Mouse (Mus musculus): ENCODE data around the gene Gcnt3.

The Gcnt3 gene

DNA sequence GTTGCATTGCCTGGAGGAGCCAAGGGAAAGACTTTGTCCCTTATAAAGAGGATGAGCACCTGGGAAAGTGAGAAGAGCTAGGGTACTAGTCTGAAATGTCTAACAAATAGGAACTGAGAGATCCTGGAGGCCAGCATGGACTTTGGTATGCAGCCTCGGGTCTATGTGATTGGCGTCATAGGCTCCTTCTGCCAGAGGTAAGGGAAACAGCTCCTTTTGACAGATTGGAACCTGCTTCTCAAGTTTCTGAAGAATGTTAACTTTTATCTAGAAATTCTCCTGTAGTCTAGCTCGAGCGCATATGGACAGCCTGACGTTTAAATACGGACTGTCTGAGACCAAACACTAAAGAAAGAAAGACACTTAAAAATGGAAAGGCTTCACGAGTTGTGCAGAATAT lies at the start of gene Gcnt3:
Gene Gcnt3, minus strand, starts transcription at position 101 of the 400 bp plus-strand sequence.
- DNase-seq, result no peak

GRCm38 (mm10) chr9:70087379-70087778 lies 49.5 kb upstream of the Gcnt3 start:
- no peak for DNase-seq

- no peak for DNase-seq
These were observed 48.2 kb upstream of the Gcnt3 start for GRCm38 (mm10) chr9:70086091-70086490.

DNA sequence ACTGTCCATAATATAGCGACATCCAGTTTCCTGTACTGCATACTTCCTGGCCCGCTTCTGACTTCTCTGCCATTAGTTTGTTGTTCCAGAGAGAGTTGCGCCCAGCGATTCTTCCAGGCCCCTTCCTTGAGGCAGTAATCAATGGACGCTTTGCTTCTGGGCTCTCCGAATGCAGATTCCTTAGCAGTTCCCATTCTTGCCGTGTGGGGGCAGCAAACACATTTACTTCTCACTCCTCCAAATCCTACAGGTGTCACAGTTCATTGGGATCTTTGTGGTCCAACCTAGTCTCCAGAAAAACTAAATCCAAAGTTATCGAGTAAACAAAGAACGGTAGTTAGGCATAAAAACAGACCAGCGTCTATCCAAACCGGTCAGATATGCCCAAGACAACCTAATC lies 46.2 kb upstream of the Gcnt3 start:
- DNase-seq, result no peak

- DNase-seq, result no peak
These were observed 44.7 kb upstream of the Gcnt3 start for GRCm38 (mm10) chr9:70082357-70083204.

- no peak for DNase-seq
These were observed 43.9 kb upstream of the Gcnt3 start for GRCm38 (mm10) chr9:70081767-70082166.

DNA sequence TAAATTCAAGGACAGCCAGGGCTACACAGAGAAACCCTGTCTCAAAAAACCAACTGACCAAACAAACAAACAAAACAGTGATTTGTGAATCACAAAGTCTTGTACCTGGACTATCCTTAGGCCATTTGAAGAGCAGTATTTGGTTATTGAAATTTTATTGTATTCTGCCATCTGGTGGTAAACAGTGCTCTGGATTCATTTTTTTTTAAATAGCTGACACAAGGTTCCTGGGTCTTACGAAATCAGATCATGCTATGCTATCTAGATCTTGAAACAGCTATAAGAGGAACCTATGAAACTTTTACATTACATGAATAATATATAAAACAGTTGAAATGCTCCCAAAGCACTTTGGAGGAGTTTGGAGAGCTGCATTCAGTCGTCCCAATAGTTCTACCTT lies 43.1 kb upstream of the Gcnt3 start:
- DNase-seq, result no peak

- DNase-seq, result no peak
These were observed 42.3 kb upstream of the Gcnt3 start for GRCm38 (mm10) chr9:70080027-70080800.

DNA sequence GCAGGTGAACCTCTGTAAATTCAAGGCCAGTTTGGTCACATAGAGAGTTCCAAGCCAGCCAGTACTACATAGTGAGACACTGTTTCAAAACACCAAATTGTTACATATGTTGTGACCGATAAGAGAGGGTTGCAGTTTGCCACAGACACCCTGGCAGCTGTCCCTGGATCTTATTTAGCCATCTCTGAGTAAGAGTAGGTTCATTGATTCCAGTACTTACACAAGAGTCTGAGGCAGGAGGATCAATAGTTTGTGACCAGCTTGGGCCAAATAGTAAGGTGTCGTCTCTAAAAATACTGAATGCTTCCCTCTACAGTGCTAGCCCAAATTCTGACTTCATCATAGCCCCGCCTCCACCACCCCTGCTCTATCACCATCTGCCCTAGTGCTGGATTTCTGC lies 40.1 kb upstream of the Gcnt3 start:
- DNase-seq, result no peak

DNA sequence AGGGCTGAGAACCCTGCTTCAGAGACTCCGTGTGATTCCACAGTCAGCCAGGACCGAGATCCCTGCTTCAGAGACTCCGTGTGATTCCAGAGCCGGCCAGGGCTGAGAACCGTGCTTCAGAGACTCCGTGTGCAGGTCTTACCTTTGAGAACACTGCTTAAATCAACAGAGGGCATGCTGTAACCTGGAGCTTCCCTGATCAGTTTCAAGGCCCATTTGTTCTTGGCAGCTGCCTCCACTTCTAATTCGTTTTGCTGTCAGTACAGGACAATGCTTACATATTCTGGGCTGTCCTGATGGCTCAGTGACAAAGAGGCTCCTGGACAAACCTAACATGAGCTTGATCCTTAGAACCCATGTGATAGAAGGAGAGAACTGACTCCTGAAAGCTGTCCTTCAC lies 39.3 kb upstream of the Gcnt3 start:
- no peak for DNase-seq

GRCm38 (mm10) chr9:70072387-70072786 lies 34.5 kb upstream of the Gcnt3 start:
- DNase-seq, result no peak

GRCm38 (mm10) chr9:70069961-70070435 lies 32.1 kb upstream of the Gcnt3 start:
- no peak for DNase-seq

DNA sequence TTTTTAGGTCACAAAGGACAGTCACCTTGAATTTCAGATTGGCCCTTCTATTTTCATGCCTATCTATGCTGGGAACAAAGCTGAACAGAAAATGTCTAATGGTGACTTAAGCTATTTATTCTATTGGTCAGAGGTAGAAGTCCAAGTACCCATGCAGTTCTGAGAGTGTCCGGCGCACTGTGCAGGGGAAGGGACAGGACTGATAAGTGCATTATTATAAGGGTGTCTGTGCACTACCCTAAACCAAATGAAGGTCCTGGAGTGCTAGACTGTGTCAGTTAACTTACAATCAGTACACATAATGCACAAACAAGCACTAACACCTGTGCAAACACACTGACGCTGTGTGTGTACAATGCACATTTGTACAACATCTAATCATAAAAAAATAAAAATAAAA lies 29.6 kb upstream of the Gcnt3 start:
- no peak for DNase-seq

- DNase-seq, result no peak
These were observed 24.1 kb upstream of the Gcnt3 start for GRCm38 (mm10) chr9:70062012-70062411.

DNA sequence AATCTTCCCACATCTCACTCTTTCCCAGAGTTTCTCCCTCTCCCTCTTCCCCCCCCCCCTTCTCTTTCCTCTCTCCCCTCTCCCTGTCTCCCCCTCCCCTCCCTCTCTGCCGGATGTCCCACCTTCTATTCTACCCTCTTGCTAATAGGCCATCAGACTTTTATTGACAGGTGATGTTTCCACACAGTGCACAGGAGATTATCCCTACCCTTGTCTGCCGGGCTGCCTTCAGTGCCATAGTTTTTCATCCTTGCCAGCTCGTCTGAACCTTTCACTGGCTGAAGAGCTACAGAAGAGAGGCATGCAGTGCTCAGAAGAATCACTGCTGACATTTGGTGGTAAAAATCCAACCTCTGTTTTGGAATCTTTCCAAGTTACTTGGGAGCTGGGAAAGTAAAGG lies 15.5 kb upstream of the Gcnt3 start:
- no peak for DNase-seq

DNA sequence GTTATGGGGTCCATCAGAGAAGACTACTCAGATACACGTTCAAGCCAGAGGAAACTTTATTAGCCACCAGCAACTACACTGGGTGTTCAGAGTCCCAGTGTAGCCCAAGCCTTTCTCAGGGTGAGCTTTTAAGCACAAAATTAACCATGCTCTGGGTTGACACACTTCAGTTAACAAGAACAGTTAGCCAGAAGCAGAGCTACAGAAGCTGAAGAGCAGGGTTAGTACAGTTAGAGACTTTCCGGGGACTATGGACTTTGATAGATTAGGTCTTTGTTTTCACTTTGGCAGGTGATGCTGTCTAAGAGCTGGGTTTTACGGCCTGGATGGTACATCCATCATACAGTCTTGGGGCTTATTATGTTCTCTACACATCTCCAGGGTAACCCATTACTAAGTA lies 14.8 kb upstream of the Gcnt3 start:
- no peak for DNase-seq

DNA sequence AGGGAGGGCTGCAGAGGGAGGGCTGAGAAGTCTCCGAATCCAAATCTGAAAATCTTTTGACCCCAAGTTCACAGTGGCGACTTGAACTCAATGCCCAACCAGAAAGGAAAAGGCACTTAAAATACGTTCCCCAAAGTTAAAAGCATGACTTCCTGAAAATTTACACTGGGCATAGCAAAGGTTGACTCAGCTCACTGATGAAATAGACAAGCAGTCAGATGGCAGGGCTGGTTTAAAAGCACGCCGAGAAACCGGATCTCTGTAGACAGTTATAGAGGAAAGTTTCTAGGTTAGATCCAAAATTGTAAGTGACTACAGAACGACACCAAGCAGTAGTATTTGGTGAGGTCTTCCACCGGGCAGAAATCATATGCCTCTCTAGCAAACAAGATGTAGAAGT lies 12.0 kb upstream of the Gcnt3 start:
- DNase-seq, result no peak

GRCm38 (mm10) chr9:70049416-70049783 lies 11.5 kb upstream of the Gcnt3 start:
- no peak for DNase-seq

DNA sequence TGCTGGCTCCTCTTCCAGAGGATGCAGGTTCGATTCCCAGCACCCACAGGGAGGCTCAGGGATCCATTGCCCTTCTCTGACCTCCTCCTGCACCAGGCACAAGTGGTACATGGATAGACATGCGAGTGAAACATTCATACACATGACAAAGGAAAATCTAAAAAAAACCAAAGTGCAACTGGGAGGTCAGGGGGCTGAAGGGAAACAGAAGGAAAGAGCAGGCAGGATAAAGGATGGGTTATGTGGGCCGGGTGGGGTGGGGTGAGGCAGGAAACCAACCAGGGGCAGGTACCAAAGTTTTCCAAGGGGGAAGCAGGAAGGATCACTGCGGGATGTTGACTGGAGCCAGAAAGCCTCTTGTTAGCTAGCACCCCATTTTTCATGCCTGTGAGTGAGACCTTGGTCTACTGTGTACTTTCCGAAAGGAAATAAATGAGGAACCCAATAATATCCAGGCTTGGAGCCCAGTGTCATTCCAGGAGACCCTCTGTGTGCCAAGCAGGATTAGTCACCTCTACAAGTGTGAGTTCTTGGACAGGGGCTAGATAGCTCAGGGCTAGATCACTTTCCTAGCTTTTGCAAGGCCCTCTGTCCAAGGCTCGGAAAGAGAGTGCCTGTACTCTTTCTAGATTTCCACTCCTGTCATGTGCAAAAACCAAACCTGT lies 11.0 kb upstream of the Gcnt3 start:
- no peak for DNase-seq

GRCm38 (mm10) chr9:70048280-70048679 lies 10.4 kb upstream of the Gcnt3 start:
- no peak for DNase-seq

GRCm38 (mm10) chr9:70047839-70048238 lies 10.0 kb upstream of the Gcnt3 start:
- no peak for DNase-seq

DNA sequence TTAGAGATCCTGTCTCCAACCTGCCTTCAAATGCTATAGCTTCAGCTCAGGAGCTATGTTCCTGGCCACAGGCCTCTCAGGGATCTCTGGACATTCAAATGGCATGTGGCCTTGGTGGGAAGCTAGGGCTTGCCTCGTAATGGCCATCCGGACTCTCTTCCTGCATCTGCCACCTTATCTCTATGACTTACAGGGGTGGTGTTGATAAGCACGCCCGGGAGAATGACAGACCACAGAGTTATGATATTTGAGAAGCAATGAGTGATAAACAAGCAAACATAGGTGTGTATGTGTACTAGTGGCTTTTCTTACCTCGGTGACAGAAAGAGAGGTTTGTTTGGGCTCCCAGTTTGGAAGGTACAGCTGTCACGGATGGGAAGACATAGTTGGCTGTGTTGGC lies 8.4 kb upstream of the Gcnt3 start:
- no peak for DNase-seq

DNA sequence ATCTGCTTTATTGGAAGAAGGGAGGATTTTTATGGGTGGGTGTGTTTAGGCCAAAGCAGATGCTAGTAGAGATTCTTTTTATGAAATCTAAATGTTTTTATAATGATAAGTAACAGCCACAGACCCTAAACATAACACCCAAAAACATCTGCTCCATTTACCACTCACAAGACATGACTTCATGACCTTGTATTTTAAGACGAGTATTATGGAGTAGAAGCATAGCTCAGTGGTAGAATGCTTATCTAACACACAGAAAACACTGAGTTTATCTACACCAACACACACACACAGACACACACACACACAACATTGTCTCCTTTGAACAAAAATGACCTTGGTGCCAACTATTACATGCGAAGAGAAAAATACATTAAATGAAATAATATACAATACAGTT lies 7.0 kb upstream of the Gcnt3 start:
- DNase-seq, result no peak

DNA sequence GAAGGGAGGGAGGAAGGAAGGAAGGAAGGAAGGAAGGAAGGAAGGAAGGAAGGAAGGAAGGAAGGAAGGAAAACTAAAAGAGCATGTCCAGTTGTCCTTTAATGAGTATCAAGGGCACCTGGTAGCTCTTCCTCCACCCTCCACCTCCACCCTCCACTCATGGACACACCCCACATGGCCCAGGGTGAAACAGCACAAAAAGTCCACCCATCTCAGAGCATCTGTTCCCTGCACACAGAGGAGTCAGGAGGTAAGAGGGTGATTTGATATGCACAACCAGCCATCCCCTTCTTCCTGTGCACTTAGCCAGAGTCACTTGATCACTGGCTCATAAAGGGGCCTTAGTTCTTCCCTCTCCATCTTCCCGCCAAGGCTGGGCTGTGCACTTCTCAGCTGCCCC lies 5.0 kb upstream of the Gcnt3 start:
- DNase-seq, result no peak
